Mouse (Mus musculus): ENCODE measurements at regions not wholly inside any gene's neighbourhood (a gene's known extent, or its start where the extent isn't known, plus 50 kb on each side); places are given as distances from the start of the nearest gene placed in this dataset.

DNA sequence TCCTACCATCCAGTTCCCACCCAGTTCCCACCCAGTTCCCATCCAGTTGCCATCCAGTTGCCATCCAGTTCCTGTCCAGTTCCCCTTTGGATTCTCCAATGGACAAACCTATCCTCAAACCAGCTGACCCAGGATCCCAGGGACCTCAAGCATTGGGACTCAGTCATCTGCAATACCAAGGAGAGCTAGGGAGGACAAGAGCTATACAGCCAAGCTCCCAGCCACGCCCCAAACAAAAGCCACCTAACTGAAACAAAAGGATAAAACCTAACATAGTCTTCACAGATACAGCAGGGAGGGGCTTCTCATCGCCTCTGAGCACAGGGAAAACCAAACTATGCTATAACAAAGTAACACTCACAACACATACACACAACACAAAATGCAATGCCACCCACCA lies 145.6 kb upstream of the Nfe2l3 start:
- DNase-seq (ENCODE audit: low read depth), result no peak

DNA sequence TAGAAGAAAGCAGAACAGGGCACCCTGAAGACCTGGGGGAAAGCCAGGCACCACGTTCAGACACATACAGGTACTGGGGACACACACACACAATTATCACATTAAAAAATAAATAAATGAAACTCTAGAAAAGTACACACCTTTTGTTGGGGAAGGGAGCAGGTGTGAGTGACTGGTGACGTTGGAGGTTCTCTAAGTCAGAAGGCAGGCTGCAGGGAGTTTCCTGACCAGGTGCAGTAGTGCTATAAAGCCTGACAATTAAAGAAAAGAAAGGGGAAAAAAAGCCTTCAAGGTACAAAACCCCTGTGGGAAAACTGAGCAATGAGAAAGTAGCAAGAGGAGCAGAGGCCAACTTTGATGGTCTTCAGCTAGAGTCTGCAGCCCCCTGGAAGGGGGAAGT lies 145.1 kb upstream of the Nfe2l3 start:
- DNase-seq (ENCODE audit: low read depth), result no peak

DNA sequence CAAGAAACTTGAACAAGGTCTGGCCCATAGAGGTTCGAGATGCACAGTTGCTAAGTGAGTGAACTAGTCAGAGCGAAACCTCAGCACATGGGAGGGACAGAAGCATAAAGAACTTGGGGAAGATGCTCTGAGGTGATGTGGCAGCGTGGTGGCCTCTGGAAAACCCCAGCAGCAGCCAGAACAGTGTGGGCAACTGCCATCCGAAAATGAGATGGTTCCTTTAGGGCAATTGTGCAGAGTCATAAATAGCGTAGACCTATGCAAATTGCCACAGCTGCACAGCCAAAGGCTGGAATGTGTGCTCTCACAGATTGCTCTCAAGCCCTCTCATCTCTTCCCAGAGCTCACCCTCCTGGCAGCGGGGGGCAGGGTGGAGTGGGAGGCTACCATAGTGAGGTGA lies 144.7 kb upstream of the Nfe2l3 start:
- no peak for DNase-seq (ENCODE audit: low read depth)

DNA sequence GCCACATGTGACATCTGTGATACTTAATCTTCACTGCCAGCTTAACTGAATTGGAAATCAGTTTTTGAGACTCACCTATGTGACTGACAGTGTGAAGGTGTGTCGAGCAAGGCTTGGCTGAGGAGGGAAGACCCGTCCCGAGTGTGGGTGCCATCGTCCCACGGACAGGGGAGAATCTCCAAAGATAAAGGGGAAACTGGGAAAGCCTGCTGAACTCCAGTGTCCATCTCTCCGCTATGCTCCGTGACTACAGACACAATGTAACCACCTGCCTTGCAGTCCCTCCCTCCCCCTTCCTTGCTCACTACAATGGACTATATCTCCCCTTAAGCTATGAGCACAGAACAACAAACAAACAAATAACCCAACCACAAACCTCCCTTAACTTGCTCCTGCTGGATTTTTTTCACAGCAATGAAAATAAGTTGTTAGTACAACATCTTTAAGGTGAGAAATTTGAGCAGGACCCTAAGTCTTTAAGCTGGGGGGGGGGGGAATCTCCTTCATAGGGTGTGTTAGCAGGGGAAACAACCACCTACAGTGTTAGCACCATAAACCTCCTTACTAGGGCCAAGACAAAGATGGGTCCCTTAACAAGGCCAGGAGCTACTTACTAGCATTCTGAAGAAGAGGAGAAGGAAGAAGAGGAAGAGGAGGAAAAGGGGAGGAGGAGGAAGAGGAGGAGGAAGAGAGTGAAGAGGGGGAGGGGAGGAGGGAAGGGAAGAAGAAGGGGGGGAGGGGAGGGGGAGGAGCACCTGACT lies 144.0 kb upstream of the Nfe2l3 start:
- DNase-seq (ENCODE audit: low read depth), result no peak

DNA sequence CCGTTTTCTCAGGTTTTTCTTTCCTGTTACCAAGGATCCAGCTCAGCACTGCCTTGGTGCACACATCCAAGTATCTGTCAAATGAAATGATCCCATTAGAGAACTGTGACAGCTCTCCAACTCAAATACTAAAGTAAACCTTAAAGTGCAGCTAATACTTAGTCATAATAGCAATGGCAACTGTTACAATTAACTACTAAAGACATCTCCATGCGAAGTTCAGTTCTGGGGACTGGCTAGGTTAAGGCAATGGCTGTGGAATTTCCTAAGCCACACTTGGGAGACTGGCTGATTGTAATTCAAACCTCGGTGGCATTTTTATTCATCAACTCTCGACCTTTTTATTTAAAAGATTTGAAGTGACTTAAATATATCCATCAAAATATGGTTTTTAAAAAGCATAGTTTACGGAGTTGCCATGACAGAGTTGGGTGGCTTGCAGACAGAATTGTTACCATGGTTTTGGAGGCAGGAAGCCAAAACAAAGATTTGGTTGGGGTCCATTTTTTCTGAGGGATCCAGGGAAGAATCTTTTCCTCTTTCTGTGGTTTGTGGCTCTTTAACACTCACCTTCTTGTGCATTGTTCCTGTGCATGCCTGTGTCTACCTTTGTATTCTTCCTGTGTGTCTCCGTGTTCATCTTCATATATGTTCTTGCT lies 143.3 kb upstream of the Nfe2l3 start:
- DNase-seq (ENCODE audit: low read depth), result no peak

DNA sequence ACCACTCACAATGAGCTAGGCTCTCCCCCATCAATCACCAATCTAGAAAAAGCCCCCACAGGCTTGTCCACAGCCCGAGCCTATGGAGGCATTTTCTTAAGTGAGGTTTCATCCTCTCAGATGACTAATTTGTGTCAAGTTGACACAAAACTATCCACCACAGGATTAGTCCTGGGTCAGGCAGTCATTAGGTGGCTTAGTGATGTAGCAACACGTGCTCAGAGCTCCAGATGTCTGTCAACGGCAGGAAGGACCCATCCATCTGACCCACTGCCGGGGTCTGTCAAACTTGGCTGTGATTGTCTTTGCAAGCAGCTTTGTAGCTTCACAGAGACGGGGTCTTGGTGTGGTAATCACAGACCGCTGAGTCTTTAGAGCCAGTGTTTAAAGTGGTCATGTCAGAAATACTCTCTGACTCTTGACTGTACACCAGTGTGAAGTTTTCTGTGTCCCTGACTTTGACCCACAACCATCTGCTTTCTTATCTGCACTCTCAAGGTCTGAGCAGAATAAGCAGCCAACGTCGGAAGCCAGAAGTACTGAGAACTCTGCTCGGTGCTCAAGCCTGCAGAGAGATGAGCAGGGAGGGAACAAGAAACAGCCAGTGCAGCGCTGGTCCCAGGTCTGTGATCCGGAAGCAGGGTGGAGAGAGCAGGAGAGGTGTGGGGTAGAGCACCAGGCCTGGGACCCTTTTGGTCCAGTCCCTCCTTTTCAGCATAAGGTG lies 131.6 kb upstream of the Nfe2l3 start:
- DNase-seq (ENCODE audit: low read depth), result no peak

DNA sequence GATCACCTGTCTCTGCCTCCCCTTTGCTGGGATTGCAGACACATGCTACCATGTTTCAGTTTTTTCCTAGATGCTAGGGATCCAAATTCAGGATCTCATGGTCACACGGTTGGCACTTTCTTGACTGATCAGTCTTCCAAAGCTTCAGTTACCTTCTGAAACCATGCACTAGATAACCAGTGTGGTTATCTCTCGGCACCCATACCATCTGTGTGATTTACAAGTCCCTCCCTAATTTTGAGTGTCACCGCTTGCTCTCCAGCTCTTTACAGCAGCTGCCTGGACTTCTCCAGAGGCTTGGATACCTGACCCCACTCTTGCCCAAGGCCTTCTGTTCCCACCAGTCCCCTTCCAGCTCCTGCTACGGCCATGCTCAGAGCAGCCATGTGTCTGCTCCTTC lies 130.6 kb upstream of the Nfe2l3 start:
- no peak for DNase-seq (ENCODE audit: low read depth)

DNA sequence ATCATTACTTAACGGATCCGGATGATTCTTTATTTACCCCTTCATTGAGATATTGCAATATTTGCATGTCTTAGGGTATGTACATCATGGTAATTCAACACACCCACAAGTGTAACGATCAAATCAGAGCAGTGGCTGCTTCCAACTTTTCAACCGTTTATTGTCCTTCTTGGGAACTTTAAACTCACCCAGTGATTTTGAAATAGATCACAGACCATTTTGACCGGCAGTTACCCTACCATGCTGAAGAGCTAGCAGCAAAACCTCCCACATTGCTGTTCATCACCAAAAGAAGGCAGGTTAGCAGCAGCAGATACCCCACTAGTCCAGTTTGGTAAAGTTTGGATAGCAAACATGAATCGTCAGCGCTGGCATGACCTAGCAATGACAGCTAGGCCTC lies 130.2 kb upstream of the Nfe2l3 start:
- DNase-seq (ENCODE audit: low read depth), result no peak

DNA sequence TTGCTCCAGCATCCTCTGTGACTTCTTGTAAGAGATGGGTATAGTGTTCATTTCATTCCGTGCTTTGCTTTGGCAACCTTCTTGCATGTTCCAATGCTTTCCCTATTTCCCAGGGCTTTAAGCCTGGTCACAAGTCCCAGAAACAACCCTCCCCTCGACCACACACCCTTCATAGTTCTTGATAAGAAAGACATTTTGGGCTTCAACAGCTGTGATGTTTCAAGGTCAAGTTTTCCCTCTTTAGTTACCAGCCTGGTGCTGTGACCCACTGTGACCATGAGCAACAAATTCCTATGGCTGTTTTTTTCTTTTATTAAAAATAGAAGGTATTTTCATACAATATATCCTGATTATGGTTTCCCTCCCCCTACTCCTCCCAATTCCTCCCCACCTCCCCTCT lies 114.1 kb upstream of the Nfe2l3 start:
- no peak for DNase-seq (ENCODE audit: low read depth)

DNA sequence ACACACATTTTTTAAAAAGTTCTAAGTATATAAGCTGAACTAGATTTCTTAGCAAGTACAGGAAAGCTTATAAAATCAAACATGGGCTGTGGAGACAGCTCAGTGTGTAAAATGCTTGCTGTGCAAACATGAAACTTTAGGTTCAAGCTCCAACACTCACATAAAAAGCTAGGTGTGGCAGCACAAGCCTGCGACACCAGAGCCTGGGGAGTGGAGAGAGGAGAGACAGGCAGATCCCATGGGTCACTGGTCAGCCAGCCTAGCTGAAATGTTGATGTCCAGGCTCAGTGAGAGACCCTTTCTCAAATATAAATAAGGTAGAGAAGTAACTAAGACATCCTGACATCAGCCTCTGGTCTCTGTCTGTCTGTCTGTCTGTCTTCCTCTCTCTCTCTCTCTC lies 112.5 kb upstream of the Nfe2l3 start:
- no peak for DNase-seq (ENCODE audit: low read depth)

DNA sequence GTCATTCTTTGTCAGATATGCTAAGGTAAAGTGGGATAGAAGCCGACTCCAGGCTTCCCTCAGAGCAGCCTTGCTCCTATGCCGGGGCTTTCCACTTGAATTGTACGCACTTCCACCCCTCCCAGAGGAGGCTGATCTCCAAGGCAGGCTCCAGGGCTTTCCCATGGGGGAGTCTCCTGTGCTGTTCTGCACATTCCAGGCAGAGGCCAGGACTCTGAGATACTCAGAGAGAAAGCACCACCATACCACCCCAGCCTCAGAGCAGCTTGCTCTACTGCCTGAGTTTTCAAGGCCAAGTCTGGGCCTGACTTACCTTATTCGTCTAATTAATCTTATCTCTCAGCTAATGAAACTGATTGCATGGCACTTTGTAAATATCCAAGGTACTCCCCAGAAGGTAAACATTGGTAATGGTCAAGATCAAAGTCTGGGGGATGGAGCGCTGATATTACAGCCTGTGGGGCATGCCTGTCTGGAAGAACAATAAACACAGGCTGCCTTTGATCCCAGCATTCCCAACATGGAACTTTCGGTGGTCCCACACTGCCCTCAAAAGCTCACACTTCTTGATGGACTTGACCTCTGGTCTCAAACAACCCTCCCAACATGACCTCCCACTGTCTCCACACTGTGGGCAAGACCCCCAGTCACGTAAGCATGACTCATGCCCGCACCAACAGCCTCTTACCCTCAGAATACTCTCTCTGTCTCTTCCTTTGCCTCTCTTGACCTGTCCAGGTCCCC lies 111.6 kb upstream of the Nfe2l3 start:
- DNase-seq (ENCODE audit: low read depth), result no peak

DNA sequence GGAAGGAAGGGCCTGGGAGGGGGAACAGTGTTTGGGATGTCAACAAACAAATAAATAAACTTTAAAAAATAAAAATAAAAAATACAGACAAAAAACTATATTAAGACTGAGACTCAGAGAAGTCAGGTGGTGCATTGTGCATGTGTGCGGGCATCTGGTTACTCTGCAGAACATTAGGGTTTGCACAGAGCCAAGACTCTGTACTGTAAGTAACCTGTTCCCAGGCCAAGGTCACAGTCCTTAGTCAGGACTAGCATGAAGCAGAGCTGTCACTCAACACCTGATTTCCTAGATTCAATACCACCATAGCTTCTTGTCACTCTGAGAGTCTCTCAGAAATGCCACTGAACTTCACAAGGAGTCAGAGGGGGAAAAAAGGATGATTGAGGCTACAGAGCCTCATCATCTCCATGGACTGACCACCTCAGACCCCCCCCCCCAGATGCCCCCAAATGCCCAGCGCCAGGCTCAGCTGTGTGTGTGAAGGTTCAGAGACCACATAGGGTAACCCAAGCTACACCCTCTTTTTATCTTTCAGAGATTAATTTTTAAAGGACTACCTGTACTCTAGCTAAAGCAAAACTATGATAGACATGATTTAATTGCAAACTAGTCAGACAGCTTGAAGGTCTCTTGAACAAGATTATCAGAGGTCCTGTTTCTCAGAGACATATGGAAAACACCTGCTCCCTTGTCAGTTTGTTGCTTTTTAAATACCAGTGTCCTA lies 106.2 kb upstream of the Nfe2l3 start:
- no peak for DNase-seq (ENCODE audit: low read depth)

DNA sequence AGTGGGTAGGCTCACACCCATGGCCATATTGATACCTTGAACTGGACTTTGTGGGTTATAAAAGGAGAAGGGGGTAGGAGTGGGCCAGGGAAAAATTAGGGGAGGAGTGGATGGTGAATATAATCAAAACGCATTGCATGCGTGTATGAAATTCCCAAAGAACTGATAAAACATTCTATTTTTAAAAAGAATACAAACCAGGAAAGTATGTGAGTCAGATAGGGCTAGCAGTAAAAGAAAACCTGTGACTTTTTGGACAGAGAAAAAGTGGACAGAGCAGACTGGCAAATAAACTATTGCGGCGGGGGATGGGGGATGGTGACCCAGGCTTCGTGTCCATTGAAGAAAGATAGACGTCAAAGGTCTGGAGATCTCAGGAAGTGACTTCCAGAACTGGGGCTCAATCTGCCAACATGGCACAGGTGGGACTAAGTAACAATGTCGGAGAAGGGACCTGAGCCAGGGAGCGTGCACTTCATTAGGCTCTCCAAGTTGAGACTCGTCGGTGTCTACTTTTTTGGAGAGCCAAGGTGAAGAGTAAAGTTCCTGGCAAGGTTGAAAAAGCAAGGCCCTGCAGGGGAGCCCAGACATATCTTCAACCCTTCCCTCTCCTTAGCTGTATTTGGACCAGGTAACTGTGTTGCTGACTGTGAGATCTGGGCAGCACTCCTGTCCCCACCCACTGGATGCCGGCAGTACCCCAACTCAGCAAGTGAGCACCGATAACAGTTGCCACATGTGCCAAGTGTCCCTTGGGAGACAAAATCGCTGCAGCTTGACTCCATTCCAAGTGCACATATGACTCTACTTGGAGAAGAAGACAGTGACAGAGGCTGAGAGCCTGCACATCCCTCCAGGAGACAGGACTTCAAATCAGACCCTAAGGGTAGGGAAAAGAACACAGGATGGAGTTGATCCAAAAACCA lies 103.1 kb upstream of the Nfe2l3 start:
- no peak for DNase-seq (ENCODE audit: low read depth)

DNA sequence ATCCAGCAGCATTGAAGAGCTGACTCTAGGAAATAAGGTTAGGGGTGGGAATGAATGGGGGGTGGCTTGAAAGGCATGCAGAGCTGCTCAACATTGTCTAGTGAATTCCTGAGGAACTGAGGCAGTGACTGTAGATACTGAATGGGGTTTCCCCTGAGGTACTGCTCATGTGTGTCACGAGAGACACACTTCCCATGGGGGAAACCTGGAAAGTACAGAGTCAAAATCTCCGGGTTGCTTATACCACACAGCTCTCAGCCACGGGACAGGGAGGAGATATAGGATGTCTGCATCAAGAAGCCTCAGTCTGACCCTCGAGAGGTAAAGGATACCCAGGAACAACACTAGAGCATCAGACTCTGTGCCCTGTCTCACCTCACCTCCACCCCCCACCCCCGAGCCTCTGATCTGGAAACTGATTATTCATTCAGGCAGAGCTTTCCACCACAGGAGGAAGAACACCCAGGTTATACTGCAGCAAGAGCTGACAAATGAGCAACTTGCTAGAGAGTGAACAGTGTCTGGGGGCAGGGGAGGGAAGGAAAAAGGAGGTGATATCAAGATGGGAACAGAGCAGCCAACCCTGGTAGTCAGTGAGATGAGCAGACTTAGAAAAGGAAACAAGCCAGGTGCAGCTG lies 102.3 kb upstream of the Nfe2l3 start:
- no peak for DNase-seq (ENCODE audit: low read depth)

DNA sequence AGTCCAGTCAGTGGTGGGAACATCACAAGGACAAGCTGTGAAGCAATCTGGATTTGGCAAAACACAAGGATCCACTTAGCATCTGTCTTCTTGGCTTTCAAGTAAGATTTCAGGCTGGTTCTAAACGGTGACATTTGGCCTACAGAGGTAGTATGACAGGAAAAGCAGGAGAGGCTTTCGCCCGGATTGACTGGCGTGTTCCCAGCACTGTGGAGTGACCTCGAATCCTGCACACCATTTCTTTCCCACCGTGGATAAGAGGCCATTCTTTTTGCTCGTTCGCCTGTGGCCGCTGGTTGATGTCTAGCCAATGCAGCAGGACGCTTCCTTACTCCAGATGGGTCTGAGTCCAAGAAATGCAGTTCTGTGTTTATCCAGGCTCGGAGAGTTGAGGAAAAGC lies 99.6 kb upstream of the Nfe2l3 start:
- DNase-seq (ENCODE audit: low read depth), result no peak

DNA sequence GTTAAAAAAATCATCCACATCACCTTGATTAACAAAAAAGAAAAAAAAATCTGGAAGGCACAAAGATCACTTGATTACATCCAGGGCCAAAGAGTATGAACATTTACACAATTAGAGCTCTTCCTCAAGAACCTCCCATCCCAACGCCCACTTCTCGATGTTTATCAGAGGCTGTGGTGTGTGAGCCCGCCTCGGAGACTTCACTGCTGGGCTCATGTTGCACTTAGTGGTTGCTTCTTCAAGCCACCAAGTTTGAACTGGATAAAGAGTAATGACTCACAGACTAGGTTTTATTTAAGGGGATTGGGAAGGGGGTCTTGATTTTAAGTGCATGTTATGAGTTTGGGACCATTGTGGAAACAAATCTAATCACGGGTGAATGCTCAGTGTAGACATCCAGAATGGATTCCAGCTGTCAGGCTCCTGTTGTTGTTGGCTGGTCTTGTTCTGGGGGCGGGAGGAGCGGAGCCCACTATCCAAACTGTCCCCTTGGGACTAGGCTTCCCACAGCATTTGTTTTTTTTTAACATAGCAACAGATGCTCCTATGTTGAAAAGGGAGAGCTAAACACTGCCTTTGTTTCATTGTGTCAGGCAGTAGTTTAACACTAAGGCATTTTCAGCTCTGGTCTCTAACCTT lies 98.6 kb upstream of the Nfe2l3 start:
- peak; percentile 7 for DNase-seq (ENCODE audit: low read depth)

DNA sequence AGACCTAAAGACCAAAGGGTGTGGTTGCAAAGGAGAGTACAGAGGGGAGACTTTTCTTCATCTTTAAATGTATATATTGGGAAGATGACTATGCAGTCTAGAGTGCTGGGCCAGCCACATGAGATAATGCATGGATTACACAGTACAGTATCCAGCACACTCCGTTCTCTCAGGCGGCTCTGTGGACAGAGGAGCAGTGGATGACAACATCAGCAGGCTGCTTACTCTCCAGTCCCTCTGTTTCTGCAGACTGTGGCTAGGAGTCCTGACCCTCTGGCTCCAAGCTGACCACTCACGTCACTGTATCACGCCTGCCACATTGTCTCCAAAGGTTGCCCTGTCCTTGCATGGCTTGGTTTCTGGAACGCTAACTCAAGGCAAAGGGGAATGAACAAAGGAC lies 97.2 kb upstream of the Nfe2l3 start:
- no peak for DNase-seq (ENCODE audit: low read depth)

DNA sequence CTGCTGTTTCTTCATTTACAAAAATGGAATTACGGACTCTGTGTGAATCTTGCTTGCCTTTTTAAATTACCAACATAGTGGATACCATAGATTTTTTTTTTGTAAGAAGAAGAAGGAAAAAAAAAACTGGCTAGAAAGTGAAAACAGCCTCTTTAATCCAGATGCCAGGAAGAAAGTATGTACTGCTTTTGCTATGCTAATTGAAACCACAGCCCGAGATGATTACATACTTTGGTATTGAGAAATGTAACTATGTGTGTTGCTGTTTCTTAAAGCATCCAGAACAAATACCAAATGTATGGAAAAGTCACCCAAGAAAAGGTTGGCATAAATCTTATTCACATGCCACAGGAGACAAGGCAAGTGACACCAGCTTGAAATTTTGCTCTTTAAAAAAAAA lies 93.2 kb upstream of the Nfe2l3 start:
- no peak for DNase-seq (ENCODE audit: low read depth)

DNA sequence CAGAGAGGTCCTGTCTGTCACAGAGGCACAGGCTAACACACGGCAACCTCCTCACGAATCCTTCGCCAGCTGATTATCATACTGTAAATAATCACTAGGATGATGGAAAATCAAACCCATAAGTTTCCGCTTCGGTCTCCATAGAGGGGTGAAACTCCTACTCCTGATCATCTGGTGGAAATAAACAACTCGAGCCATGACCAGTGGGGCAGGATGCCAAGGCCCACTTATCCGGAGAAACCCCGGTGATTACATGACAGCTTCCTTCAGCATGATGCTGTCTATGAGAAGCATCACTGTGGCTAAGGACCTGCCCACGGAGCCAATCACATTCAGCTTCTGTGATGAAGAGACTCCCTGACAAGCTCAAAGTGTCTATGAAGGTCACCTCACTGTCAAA lies 84.7 kb upstream of the Nfe2l3 start:
- no peak for DNase-seq (ENCODE audit: low read depth)

DNA sequence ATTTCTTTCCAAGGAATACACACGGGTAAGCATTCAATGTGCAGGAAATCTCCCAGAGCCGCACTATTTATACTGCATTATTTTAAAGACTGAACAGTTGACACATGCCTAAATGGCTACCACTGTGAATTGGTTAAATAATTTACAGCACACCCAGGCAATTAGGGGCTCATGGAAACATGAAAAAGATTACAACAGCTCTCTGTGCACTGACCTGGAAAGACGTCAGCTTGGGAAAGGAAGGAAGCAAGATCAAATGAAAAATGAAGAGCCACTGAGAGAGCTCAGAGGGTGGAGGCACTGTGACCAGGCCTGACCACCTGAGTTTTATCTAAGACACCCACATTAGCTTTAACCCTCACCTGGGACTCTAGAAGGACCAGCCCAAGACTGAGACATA lies 82.7 kb upstream of the Nfe2l3 start:
- no peak for DNase-seq (ENCODE audit: low read depth)
